Mouse (Mus musculus) small intestine, adult 2 months (tissue): ENCODE measurements around the gene Syt17.

Source experiments
- CTCF ChIP-seq: fragments of 200-500 bp; IDR thresholded peaks from 2 replicates; pipeline ENCODE4 v1.5.1; 2012; ENCODE audit warnings: low read depth, mild to moderate bottlenecking, control low read depth, inconsistent platforms, low read length, moderate library complexity, mixed read lengths; ENCODE audit not compliant: insufficient replicate concordance, insufficient read length; ENCODE audit errors: extremely low read depth
- POLR2A ChIP-seq: fragments of 200-500 bp; IDR thresholded peaks from 2 replicates; pipeline ENCODE4 v1.6.1; 2012; ENCODE audit warnings: low read depth, mild to moderate bottlenecking, control low read depth, inconsistent platforms, low read length, moderate library complexity

DNA sequence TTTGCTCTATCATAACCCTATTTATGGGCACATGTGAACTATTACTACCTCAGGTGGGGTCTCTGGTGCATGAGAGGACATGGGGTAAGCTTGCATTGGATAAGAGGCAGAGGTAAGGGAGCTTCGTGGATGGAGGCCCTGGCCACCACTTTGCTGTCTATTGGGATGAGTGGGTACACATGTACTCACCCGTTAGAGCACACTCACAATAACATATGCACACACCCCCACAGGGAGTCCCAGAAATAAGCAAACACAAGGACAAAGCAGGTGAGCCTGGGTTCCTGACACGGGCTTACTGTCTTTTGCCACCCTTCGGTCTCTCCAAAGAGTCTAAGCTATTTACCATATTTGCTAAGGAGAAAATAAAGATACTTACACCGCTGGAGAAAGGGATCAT, 67.0 kb downstream of the Syt17 start:
- TF ChIP-seq CTCF (no peak), POLR2A (no peak)
